Mouse (Mus musculus) testis, adult 2 months (tissue): ENCODE data around the gene Chchd3.

Experiments
- CTCF ChIP-seq: fragments of 200-500 bp; IDR thresholded peaks from 2 replicates; pipeline ENCODE4 v1.5.1; 2012; ENCODE audit warnings: low read depth, mild to moderate bottlenecking, inconsistent platforms, low read length, moderate library complexity; ENCODE audit not compliant: control insufficient read depth, insufficient read depth, insufficient replicate concordance
- POLR2A ChIP-seq: fragments of 200-500 bp; IDR thresholded peaks from 2 replicates; pipeline ENCODE4 v1.6.1; 2012; ENCODE audit warnings: low read depth, mild to moderate bottlenecking, inconsistent platforms, low read length, moderate library complexity; ENCODE audit not compliant: control insufficient read depth

- TF ChIP-seq POLR2A (no peak), CTCF (no peak)
Measured at GRCm38 (mm10) chr6:32818961-32819360, 241.1 kb downstream of the Chchd3 start.
